Mouse (Mus musculus): Measurements from ENCODE around the gene Cpm. TPM values are rescaled to one million over a fixed set of nuclear protein-coding genes. Genes with fewer than 3 reads are reported as not detected.

The Cpm gene
- polyA plus RNA-seq, 1 experiment: 6.7 TPM

GRCm38 (mm10) chr10:117605283-117606243, 23.7 kb upstream of the Cpm start:
- no peak overlapping the region for H3K27ac ChIP-seq (ENCODE audit: insufficient read depth, low read length)
- H3K36me3 ChIP-seq (ENCODE audit: control insufficient read depth, insufficient read depth, low read length, poor library complexity, severe bottlenecking): no peaks in the 10 kb centered on the region
- H3K9ac ChIP-seq (ENCODE audit: low read depth, poor library complexity, severe bottlenecking): no peak overlapping the region
- no peaks in the 10 kb centered on the region for H3K9me3 ChIP-seq (replicated peaks; ENCODE audit: control insufficient read depth, insufficient read depth, low read length, poor library complexity, severe bottlenecking)
- TF ChIP-seq EP300 (IDR thresholded peaks at IDR 0.05; ENCODE audit: insufficient read depth, low read depth, low read length) (no peak), POLR2A (IDR thresholded peaks at IDR 0.05; ENCODE audit: insufficient read depth, low read length) (no peak), CTCF (IDR thresholded peaks at IDR 0.05; ENCODE audit: low read depth, low read length) (no peak)
- no peak overlapping the region for H3K4me3 ChIP-seq (ENCODE audit: low read depth, low read length)
- no peaks in the 10 kb centered on the region for H3K4me1 ChIP-seq (ENCODE audit: control insufficient read depth, insufficient read depth, low read length)
- no peaks in the 10 kb centered on the region for H3K27me3 ChIP-seq (ENCODE audit: control insufficient read depth, insufficient read depth, low read length, poor library complexity, severe bottlenecking)

- H3K4me1 ChIP-seq (ENCODE audit: control insufficient read depth, insufficient read depth, low read length): no peaks in the 10 kb centered on the region
Measured at GRCm38 (mm10) chr10:117606423-117606822, 22.9 kb upstream of the Cpm start.

GRCm38 (mm10) chr10:117607051-117607803, 22.1 kb upstream of the Cpm start:
- no peak for TF ChIP-seq CTCF (IDR thresholded peaks at IDR 0.05; ENCODE audit: low read depth, low read length)
- TF ChIP-seq EP300 (IDR thresholded peaks at IDR 0.05; ENCODE audit: insufficient read depth, low read depth, low read length): no peak
- no peak for TF ChIP-seq POLR2A (IDR thresholded peaks at IDR 0.05; ENCODE audit: insufficient read depth, low read length)
- H3K9me3 ChIP-seq (replicated peaks; ENCODE audit: control insufficient read depth, insufficient read depth, low read length, poor library complexity, severe bottlenecking): no peaks in the 10 kb centered on the region
- H3K9ac ChIP-seq (ENCODE audit: low read depth, poor library complexity, severe bottlenecking): no peak overlapping the region
- H3K36me3 ChIP-seq (ENCODE audit: control insufficient read depth, insufficient read depth, low read length, poor library complexity, severe bottlenecking): no peaks in the 10 kb centered on the region
- no peaks in the 10 kb centered on the region for H3K4me1 ChIP-seq (ENCODE audit: control insufficient read depth, insufficient read depth, low read length)
- no peak overlapping the region for H3K4me3 ChIP-seq (ENCODE audit: low read depth, low read length)
- no peaks in the 10 kb centered on the region for H3K27me3 ChIP-seq (ENCODE audit: control insufficient read depth, insufficient read depth, low read length, poor library complexity, severe bottlenecking)
- no peak overlapping the region for H3K27ac ChIP-seq (ENCODE audit: insufficient read depth, low read length)

More at GRCm38 (mm10) chr10:117606423-117606822, 22.9 kb upstream of the Cpm start:
- Histone ChIP-seq H3K9ac (ENCODE audit: low read depth, poor library complexity, severe bottlenecking) (no peak overlapping the region), H3K9me3 (replicated peaks; ENCODE audit: control insufficient read depth, insufficient read depth, low read length, poor library complexity, severe bottlenecking) (no peaks in the 10 kb centered on the region), H3K4me3 (ENCODE audit: low read depth, low read length) (no peak overlapping the region), H3K36me3 (ENCODE audit: control insufficient read depth, insufficient read depth, low read length, poor library complexity, severe bottlenecking) (no peaks in the 10 kb centered on the region), H3K27ac (ENCODE audit: insufficient read depth, low read length) (no peak overlapping the region), H3K27me3 (ENCODE audit: control insufficient read depth, insufficient read depth, low read length, poor library complexity, severe bottlenecking) (no peaks in the 10 kb centered on the region)
- TF ChIP-seq EP300 (IDR thresholded peaks at IDR 0.05; ENCODE audit: insufficient read depth, low read depth, low read length) (no peak), POLR2A (IDR thresholded peaks at IDR 0.05; ENCODE audit: insufficient read depth, low read length) (no peak), CTCF (IDR thresholded peaks at IDR 0.05; ENCODE audit: low read depth, low read length) (no peak)

- Histone ChIP-seq H3K4me3 (ENCODE audit: low read depth, low read length) (no peak overlapping the region), H3K4me1 (ENCODE audit: control insufficient read depth, insufficient read depth, low read length) (no peaks in the 10 kb centered on the region), H3K27ac (ENCODE audit: insufficient read depth, low read length) (no peak overlapping the region), H3K9ac (ENCODE audit: low read depth, poor library complexity, severe bottlenecking) (no peak overlapping the region), H3K27me3 (ENCODE audit: control insufficient read depth, insufficient read depth, low read length, poor library complexity, severe bottlenecking) (no peaks in the 10 kb centered on the region), H3K9me3 (replicated peaks; ENCODE audit: control insufficient read depth, insufficient read depth, low read length, poor library complexity, severe bottlenecking) (no peaks in the 10 kb centered on the region), H3K36me3 (ENCODE audit: control insufficient read depth, insufficient read depth, low read length, poor library complexity, severe bottlenecking) (no peaks in the 10 kb centered on the region)
- TF ChIP-seq EP300 (IDR thresholded peaks at IDR 0.05; ENCODE audit: insufficient read depth, low read depth, low read length): no peak
- TF ChIP-seq POLR2A (IDR thresholded peaks at IDR 0.05; ENCODE audit: insufficient read depth, low read length): no peak
- TF ChIP-seq CTCF (IDR thresholded peaks at IDR 0.05; ENCODE audit: low read depth, low read length): no peak
Measured at GRCm38 (mm10) chr10:117607804-117608279, 21.5 kb upstream of the Cpm start.

GRCm38 (mm10) chr10:117608487-117608886, 20.8 kb upstream of the Cpm start:
- no peaks in the 10 kb centered on the region for H3K9me3 ChIP-seq (replicated peaks; ENCODE audit: control insufficient read depth, insufficient read depth, low read length, poor library complexity, severe bottlenecking)
- no peak overlapping the region for H3K27ac ChIP-seq (ENCODE audit: insufficient read depth, low read length)
- H3K27me3 ChIP-seq (ENCODE audit: control insufficient read depth, insufficient read depth, low read length, poor library complexity, severe bottlenecking): no peaks in the 10 kb centered on the region
- H3K9ac ChIP-seq (ENCODE audit: low read depth, poor library complexity, severe bottlenecking): no peak overlapping the region
- H3K4me3 ChIP-seq (ENCODE audit: low read depth, low read length): no peak overlapping the region
- TF ChIP-seq CTCF (IDR thresholded peaks at IDR 0.05; ENCODE audit: low read depth, low read length) (no peak), POLR2A (IDR thresholded peaks at IDR 0.05; ENCODE audit: insufficient read depth, low read length) (no peak), EP300 (IDR thresholded peaks at IDR 0.05; ENCODE audit: insufficient read depth, low read depth, low read length) (no peak)
- no peaks in the 10 kb centered on the region for H3K36me3 ChIP-seq (ENCODE audit: control insufficient read depth, insufficient read depth, low read length, poor library complexity, severe bottlenecking)
- no peaks in the 10 kb centered on the region for H3K4me1 ChIP-seq (ENCODE audit: control insufficient read depth, insufficient read depth, low read length)

Data from ES-Bruce4 (cell line).